Mouse (Mus musculus): Measurements from ENCODE around the gene Gm28035.

GRCm38 (mm10) chr2:30261921-30262839 lies 21.8 kb downstream of the Gm28035 start:
- TF ChIP-seq POLR2A (IDR thresholded peaks at IDR 0.05; ENCODE audit: insufficient read length, low read depth), result no peak
- TF ChIP-seq TCF12 (IDR thresholded peaks at IDR 0.05; ENCODE audit: insufficient read depth, poor library complexity, severe bottlenecking), result no peak
- no peak for TF ChIP-seq MAX (IDR thresholded peaks at IDR 0.05; ENCODE audit: low read depth)
- TF ChIP-seq CEBPB (IDR thresholded peaks at IDR 0.05; ENCODE audit: insufficient read depth, poor library complexity, severe bottlenecking), result no peak
- TF ChIP-seq USF1 (IDR thresholded peaks at IDR 0.05; ENCODE audit: low read depth), result no peak
- no peak for TF ChIP-seq REST (IDR thresholded peaks at IDR 0.05; ENCODE audit: insufficient read depth, insufficient read length)
- TF ChIP-seq POLR2AphosphoS2 (IDR thresholded peaks at IDR 0.05; ENCODE audit: insufficient read length, low read depth), result no peak
- no peak for TF ChIP-seq MYOG (IDR thresholded peaks at IDR 0.05; ENCODE audit: control insufficient read depth in 1 of 3, insufficient read depth in 1 of 3, insufficient read length in 2 of 3, low read depth in 2 of 3)
- TF ChIP-seq E2F4 (IDR thresholded peaks at IDR 0.05; ENCODE audit: insufficient read depth), result no peak
- TF ChIP-seq TCF3 (IDR thresholded peaks at IDR 0.05; ENCODE audit: insufficient read length, low read depth), result no peak
- no peak for TF ChIP-seq MYOD1 (IDR thresholded peaks at IDR 0.05; ENCODE audit: control insufficient read depth in 1 of 3, insufficient read length in 2 of 3, low read depth in 2 of 3)
